Mouse (Mus musculus) activated CD4-positive, CD25-positive, alpha-beta regulatory T cell, adult 9 weeks (primary cell): ENCODE measurements around the gene Col11a2. TPM values are rescaled to one million over a fixed set of nuclear protein-coding genes. Genes with fewer than 3 reads are reported as not detected.

Experiments
- polyA plus RNA-seq: library from polyadenylated mRNA; unstranded; fragments of 100-300 nt; shearing (Covaris generic); gene quantifications from one replicate; pipeline ENCODE4 v1.2.1, GENCODE M21; 2017

The Col11a2 gene
- polyA plus RNA-seq, result 3.3 TPM

DNA sequence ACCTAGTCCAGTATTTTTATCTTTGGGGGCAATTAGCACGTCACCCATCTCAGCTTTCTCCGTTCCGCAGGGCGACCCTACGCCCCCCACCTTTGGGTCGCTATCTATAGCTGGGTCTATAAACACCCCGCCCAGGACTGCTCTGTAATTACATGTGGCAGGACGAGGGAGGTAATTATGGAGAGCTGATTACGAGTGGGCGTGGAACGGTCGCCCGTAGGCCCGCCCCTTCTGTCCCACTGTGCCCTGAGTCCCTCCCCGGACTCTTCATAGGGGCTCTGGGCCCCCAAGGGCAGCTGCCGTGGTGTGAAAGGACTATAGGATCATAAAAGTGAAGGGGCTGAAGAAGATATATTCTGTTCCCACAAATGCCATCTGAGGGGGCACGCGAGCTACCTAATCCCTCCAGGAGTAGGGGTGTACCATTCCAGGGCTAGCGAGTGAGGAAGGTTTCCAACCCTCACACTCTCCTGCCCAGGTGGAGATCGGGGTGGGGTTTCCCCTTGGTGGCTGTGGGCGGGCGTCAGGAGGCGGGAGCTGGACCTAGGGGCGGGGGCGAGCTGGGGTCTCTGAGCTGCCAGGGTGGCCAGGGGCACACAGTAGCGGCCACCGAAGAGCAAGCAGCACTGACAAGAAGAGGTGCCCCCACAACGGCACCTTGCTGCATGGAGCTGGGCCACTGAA lies at the start of gene Col11a2:
Col11a2 (plus strand) TSS at position 560 of the 684 bp plus-strand sequence.

DNA sequence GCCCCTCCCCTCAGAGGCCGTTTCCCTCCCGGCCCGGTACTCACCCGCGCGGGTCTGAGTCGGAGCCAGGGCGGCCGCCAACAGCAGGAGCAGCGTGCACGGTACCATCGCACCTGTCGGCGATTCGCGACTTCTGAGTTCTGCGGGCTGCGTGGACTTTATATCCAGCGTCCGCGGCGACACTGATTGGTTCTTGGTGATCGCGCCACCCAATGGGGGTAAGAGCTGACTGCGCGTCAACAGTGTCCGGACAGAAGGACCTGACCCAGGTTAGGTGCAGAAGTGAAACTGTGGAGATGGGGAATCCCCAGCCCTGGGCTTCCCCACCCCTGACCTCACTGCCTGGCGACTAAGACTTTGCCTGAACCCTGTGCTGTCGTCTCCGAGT lies 39.1 kb upstream of the Col11a2 start, which contains the start of gene H2-K1:
H2-K1 (minus strand) TSS at position 198 of the 388 bp plus-strand sequence.

DNA sequence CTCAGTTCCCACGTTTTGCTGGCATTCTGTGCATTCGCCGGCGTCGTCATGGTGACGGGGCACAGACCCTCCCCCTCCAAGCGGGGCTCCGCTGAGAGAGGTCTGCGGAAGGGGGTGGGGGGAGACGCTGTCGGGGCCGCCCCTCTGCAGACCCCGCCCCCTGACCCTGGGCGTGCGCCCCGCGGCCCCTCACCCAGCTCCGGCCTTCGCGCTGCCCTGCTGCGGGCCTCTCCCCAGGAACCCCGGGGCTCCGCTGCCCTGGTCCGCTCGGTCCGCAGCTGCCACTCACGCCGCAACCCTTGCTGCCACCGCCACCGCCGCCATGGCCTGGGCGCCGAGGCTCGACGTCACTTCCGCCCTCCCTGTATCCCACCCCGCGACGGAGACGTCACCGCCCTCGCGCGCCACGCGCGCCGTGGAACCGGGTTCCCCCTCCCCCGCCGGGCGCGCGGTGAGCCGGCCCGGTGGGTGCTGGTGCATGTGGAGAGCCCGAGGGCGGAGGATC lies 14.9 kb upstream of the Col11a2 start, which contains the start of gene Ring1:
Ring1 (minus strand) TSS at position 364 of the 505 bp plus-strand sequence.

DNA sequence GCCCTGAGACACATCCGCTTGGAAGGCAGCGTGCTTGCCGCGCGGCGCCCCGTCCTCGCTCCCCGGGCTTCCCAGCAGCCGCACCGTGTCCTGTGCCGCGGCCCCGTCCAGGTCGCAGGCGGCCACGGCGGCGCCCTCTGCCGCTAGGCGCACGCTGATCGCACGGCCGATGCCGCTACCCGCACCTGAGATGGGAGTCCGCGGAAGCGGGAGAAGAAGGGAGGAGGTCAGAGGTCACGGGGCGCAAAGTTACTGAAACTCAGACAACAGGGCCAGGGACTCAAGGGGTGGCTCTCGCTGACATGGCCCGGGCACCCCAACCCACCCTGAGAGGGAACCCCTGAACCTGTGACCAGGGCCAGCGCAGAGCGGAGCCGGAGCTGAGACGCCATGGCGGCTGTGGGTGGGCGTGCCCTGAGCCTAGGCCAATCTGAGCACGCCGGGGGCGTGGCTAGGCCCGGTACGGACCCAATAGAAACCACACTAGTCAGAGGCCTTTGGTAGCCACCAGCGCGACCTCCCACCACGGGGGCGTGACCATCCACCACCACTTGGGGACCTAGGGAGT lies 11.5 kb upstream of the Col11a2 start, which contains the start of gene H2-Ke6:
H2-Ke6 (minus strand) TSS at position 405 of the 568 bp plus-strand sequence.

DNA sequence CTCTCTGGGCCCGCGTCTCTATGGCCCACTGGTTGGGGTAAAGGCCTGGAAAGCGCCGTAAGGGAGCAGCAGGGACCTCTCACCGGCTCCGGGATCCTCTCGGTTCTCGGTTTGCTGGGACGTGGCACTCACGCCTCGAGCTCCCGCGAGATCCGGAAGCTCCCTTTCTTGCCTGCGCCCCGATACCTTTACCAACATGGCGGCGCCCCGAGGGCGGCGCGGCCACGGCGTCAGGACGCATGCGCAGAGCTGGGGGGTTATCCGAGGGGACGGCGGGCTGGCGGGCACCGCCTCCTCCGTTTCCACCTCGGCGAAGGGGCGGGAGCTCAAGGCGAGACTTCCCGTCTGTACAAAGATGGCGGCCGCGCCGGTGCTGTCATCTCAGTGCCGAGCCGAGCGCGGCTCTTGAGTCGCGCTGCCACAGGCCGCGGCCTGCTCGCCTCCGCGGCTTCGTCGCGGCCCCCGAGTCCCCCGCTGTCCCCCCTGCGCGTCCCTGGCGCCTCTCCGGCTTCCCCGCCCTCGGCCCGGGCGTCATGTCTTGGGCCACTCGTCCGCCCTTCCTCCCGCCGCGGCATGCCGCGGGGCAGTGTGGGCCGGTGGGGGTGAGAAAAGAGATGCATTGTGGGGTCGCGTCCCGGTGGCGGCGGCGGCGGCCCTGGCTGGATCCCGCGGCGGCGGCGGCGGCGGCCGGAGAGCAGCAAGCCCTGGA lies 7.6 kb upstream of the Col11a2 start, which contains the start of the genes Slc39a7 and Rxrb:
Slc39a7 (minus strand) TSS at position 218 of the 709 bp plus-strand sequence.
Rxrb (plus strand) TSS at position 348 of the 709 bp plus-strand sequence.

DNA sequence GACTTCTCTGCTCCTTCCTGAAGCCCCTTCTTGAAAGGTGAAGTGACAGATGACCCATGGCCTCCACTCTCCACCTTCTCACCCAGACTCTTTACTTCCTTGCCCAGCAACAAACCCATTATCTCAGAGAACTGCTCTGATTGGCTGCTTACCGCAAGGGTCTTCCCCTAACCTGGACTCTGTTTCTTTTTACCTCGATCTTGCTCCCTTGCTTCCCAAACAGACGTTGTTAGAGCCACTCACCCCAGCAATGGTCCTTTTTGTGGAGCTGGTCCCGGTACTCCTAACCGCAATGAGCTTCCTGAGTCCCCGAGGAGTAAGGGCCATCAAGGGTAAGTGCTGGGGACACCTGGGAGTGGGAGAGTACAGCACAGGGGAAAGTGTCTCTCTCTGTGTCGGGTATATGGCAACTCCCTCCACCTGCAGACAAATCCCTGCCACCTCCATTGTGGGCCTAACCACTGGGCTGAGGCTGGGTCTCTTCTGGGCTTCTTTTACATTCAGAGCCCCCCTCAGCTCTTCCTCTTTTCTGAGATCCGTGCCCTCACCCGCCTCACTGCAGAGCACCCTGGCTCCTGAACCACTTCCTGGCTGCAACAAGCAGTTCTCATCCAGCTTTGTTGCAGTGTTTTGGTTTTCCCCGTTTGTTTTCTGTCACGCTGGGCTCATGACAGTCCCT lies 53.1 kb downstream of the Col11a2 start, which contains the start of gene H2-Oa:
H2-Oa (plus strand) TSS at position 144 of the 679 bp plus-strand sequence.

Other genes with a start within 250 kb of the Col11a2 start
- gene Kank3, start 228.9 kb upstream of the Col11a2 start, polyA plus RNA-seq, result 3.4 TPM
- 1,074 TPM for gene Rps28, start 214.9 kb upstream of the Col11a2 start, polyA plus RNA-seq
- 386 TPM for gene Ndufa7, start 214.9 kb upstream of the Col11a2 start, polyA plus RNA-seq
- gene Cd320, start 196.3 kb upstream of the Col11a2 start, polyA plus RNA-seq, result 32.2 TPM
- not detected for gene Gm7029, start 165.6 kb upstream of the Col11a2 start, polyA plus RNA-seq
- 8.5 TPM for gene Kifc1, start 148.8 kb upstream of the Col11a2 start, polyA plus RNA-seq
- gene Platr17, start 134.3 kb upstream of the Col11a2 start, polyA plus RNA-seq, result 5.0 TPM
- 132 TPM for gene Daxx, start 130.0 kb upstream of the Col11a2 start, polyA plus RNA-seq
- 697 TPM for gene Tapbp, start 123.5 kb upstream of the Col11a2 start, polyA plus RNA-seq
- 20.2 TPM for gene Zbtb22, start 123.5 kb upstream of the Col11a2 start, polyA plus RNA-seq
- 135 TPM for gene Rgl2, start 109.9 kb upstream of the Col11a2 start, polyA plus RNA-seq
- gene Pfdn6, start 99.1 kb upstream of the Col11a2 start, polyA plus RNA-seq, result 140 TPM
- gene Wdr46, start 98.8 kb upstream of the Col11a2 start, polyA plus RNA-seq, result 58.5 TPM
- 30.8 TPM for gene B3galt4, start 87.9 kb upstream of the Col11a2 start, polyA plus RNA-seq
- gene Vps52, start 83.6 kb upstream of the Col11a2 start, polyA plus RNA-seq, result 89.2 TPM
- 2,816 TPM for gene Rps18, start 83.4 kb upstream of the Col11a2 start, polyA plus RNA-seq
- 13,533 TPM for gene H2-K1, start 39.1 kb upstream of the Col11a2 start, polyA plus RNA-seq
- gene Ring1, start 14.8 kb upstream of the Col11a2 start, polyA plus RNA-seq, result 21.4 TPM
- gene H2-Ke6, start 11.4 kb upstream of the Col11a2 start, polyA plus RNA-seq, result 41.5 TPM
- 132 TPM for gene Slc39a7, start 7.8 kb upstream of the Col11a2 start, polyA plus RNA-seq
- 22.6 TPM for gene Rxrb, start 7.6 kb upstream of the Col11a2 start, polyA plus RNA-seq
- gene H2-Oa, start 52.9 kb downstream of the Col11a2 start, polyA plus RNA-seq, result 34.3 TPM
- 108 TPM for gene H2-DMa, start 80.1 kb downstream of the Col11a2 start, polyA plus RNA-seq
- gene Brd2, start 83.2 kb downstream of the Col11a2 start, polyA plus RNA-seq, result 142 TPM
- gene H2-DMb2, start 103.9 kb downstream of the Col11a2 start, polyA plus RNA-seq, result 5.1 TPM
- gene H2-DMb1, start 113.6 kb downstream of the Col11a2 start, polyA plus RNA-seq, result 4.3 TPM
- 516 TPM for gene Tap1, start 148.1 kb downstream of the Col11a2 start, polyA plus RNA-seq
- 713 TPM for gene Psmb9, start 148.3 kb downstream of the Col11a2 start, polyA plus RNA-seq
- gene Psmb8, start 158.3 kb downstream of the Col11a2 start, polyA plus RNA-seq, result 1,545 TPM
- 455 TPM for gene Tap2, start 164.1 kb downstream of the Col11a2 start, polyA plus RNA-seq
- 78.8 TPM for gene H2-Ob, start 199.5 kb downstream of the Col11a2 start, polyA plus RNA-seq
- gene H2-Ab1, start 218.3 kb downstream of the Col11a2 start, polyA plus RNA-seq, result 31.4 TPM
- 20.8 TPM for gene H2-Aa, start 248.4 kb downstream of the Col11a2 start, polyA plus RNA-seq